Mouse (Mus musculus) intestine, postnatal 0 days (tissue): ENCODE measurements at regions not wholly inside any gene's neighbourhood (a gene's known extent, or its start where the extent isn't known, plus 50 kb on each side); places are given as distances from the start of the nearest gene placed in this dataset.

Experiments used
- ATAC-seq: fragments of 200-750 bp; cut with Nextera tagmentation; 2 replicates; pipeline ENCODE4 v1.8.0; 2017; ENCODE audit warnings: mild to moderate bottlenecking, moderate TSS enrichment, moderate library complexity
- H3K27ac ChIP-seq: fragments of 300-500 bp; sonication (generic); 2 replicates; pipeline ENCODE4 v1.5.1; 2014; ENCODE audit warnings: mild to moderate bottlenecking, low read depth, low read length, moderate library complexity
- H3K27me3 ChIP-seq: fragments of 300-500 bp; sonication (generic); replicated peaks from 2 replicates; pipeline ENCODE4 v1.6.1; 2014; ENCODE audit warnings: low read length, mixed read lengths; ENCODE audit not compliant: control insufficient read depth, insufficient read depth
- H3K36me3 ChIP-seq: fragments of 300-500 bp; sonication (generic); 2 replicates; pipeline ENCODE4 v1.6.1; 2014; ENCODE audit warnings: mild to moderate bottlenecking, moderate library complexity; ENCODE audit not compliant: control insufficient read depth, insufficient read depth
- H3K4me1 ChIP-seq: fragments of 300-500 bp; sonication (generic); replicated peaks from 2 replicates; pipeline ENCODE4 v1.6.1; 2014; ENCODE audit warnings: antibody characterized with exemption, low read length, mixed read lengths; ENCODE audit not compliant: control insufficient read depth, insufficient read depth
- H3K4me2 ChIP-seq: fragments of 300-500 bp; sonication (generic); replicated peaks from 2 replicates; pipeline ENCODE4 v1.6.1; 2014; ENCODE audit warnings: low read depth, mild to moderate bottlenecking, moderate library complexity
- H3K4me3 ChIP-seq: fragments of 300-500 bp; sonication (generic); 2 replicates; pipeline ENCODE4 v1.5.1; 2014; ENCODE audit warnings: low read depth, low read length
- H3K9ac ChIP-seq: fragments of 300-500 bp; sonication (generic); 2 replicates; pipeline ENCODE4 v1.6.1; 2014; ENCODE audit warnings: mild to moderate bottlenecking, low read depth, low read length
- H3K9me3 ChIP-seq: fragments of 300-500 bp; sonication (generic); 2 replicates; pipeline ENCODE4 v1.6.1; 2016; ENCODE audit warnings: mixed run types; ENCODE audit not compliant: control insufficient read depth
- CTCF ChIP-seq: sonication (generic); IDR thresholded peaks from 2 replicates; pipeline ENCODE4 v1.5.1; 2016; ENCODE audit warnings: low read depth, mild to moderate bottlenecking, control low read depth, antibody characterized with exemption, moderate library complexity
- WGBS: fragments of 180-500 bp; shearing (Covaris S2); extraction: QIAGEN DNeasy Blood & Tissue Kit; methylation state at CpG from one replicate; pipeline ENCODE4 v1.1.7; 2014; 5-methylcytosine and 5-hydroxymethylcytosine counted together

DNA sequence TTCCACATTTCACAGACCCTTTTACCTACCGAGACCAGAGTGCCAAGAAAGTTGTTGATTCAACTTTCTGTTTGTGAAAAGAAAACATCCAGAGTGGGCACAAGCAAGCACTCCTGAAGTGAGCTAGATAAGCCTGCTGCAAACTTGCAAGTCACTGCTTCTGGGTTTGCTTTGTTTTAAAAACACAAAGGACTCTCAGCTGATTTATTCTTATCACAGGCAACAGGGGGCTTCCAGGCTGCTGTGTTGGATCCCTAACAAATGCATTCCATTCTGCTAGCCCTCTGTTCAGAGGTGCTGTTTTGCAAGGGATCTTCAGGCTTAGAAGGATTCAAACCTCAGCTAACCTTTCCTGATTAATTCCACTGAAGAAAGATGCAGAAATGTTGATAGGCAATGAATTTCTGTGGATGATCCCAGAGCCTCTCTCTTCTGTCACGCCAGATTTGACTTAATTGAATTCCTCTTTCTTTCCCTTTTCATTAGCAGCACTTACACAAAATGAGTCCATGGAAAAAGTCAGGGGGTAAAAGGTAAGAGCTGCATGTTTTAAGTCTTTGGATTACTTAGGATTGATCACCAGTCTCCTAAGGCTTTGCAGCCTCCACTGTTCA, 103.7 kb upstream of the Col8a1 start:
- no peaks in the 10 kb centered on the region for H3K27me3 ChIP-seq
- 8% methylated on average over 2 of the region's 2 CpGs for WGBS
- H3K27ac ChIP-seq, result no peak overlapping the region
- no peak overlapping the region for H3K4me3 ChIP-seq
- H3K9ac ChIP-seq, result no peak overlapping the region
- no peak overlapping the region for H3K4me2 ChIP-seq
- H3K9me3 ChIP-seq, result no peaks in the 10 kb centered on the region
- H3K36me3 ChIP-seq, result no peaks in the 10 kb centered on the region
- TF ChIP-seq CTCF, result no peak
- no peaks in the 10 kb centered on the region for H3K4me1 ChIP-seq
- ATAC-seq, result no peak

DNA sequence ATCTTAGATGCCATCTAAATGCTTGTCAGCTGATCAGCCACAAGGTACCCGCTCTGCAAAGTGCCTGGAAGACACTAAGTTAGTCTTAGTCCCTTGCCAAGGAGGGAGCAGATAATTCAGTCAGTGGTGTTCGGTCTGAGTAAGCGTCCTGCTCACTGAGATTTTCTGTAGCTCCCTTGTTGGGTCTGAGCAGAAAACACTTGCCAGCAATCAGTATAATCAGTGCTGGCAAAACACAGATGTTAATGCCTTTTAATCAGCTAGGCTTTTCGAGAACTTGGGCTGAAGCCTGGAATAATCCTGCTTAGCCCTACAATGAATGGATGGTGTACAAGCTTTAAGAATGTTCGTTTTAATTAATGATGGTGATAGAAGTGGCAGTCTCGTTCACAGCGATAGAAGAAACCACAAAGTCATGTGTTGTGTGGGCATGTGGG, 104.2 kb upstream of the Col8a1 start:
- Histone ChIP-seq H3K9me3 (no peaks in the 10 kb centered on the region), H3K36me3 (no peaks in the 10 kb centered on the region), H3K4me1 (no peaks in the 10 kb centered on the region), H3K4me3 (no peak overlapping the region), H3K27ac (no peak overlapping the region), H3K9ac (no peak overlapping the region), H3K4me2 (no peak overlapping the region), H3K27me3 (no peaks in the 10 kb centered on the region)
- TF ChIP-seq CTCF, result no peak
- WGBS, result 42% methylated on average over 7 of the region's 7 CpGs
- ATAC-seq, result no peak

- Histone ChIP-seq H3K4me3 (no peak overlapping the region), H3K27me3 (no peaks in the 10 kb centered on the region), H3K4me1 (no peaks in the 10 kb centered on the region), H3K4me2 (no peak overlapping the region), H3K27ac (no peak overlapping the region), H3K9me3 (no peaks in the 10 kb centered on the region), H3K36me3 (no peaks in the 10 kb centered on the region), H3K9ac (no peak overlapping the region)
- TF ChIP-seq CTCF, result no peak
- no peak for ATAC-seq
- 82% methylated on average over 9 of the region's 9 CpGs for WGBS
These were observed 108.8 kb upstream of the Col8a1 start for GRCm38 (mm10) chr16:57863206-57863860.

- Histone ChIP-seq H3K27ac (no peak overlapping the region), H3K36me3 (no peaks in the 10 kb centered on the region), H3K9ac (no peak overlapping the region), H3K9me3 (no peaks in the 10 kb centered on the region), H3K4me1 (no peaks in the 10 kb centered on the region), H3K4me2 (no peak overlapping the region), H3K27me3 (no peaks in the 10 kb centered on the region), H3K4me3 (no peak overlapping the region)
- 92% methylated on average over 4 of the region's 4 CpGs for WGBS
- ATAC-seq, result no peak
- TF ChIP-seq CTCF, result no peak
These were observed 122.3 kb upstream of the Col8a1 start for GRCm38 (mm10) chr16:57876857-57877256.

- ATAC-seq, result no peak
- Histone ChIP-seq H3K4me2 (no peak overlapping the region), H3K9me3 (no peaks in the 10 kb centered on the region), H3K4me1 (no peaks in the 10 kb centered on the region), H3K4me3 (no peak overlapping the region), H3K27me3 (no peaks in the 10 kb centered on the region), H3K9ac (no peak overlapping the region), H3K27ac (no peak overlapping the region), H3K36me3 (no peaks in the 10 kb centered on the region)
- TF ChIP-seq CTCF, result no peak
- 55% methylated on average over 8 of the region's 8 CpGs for WGBS
These were observed 127.1 kb upstream of the Col8a1 start for GRCm38 (mm10) chr16:57881575-57882094.

DNA sequence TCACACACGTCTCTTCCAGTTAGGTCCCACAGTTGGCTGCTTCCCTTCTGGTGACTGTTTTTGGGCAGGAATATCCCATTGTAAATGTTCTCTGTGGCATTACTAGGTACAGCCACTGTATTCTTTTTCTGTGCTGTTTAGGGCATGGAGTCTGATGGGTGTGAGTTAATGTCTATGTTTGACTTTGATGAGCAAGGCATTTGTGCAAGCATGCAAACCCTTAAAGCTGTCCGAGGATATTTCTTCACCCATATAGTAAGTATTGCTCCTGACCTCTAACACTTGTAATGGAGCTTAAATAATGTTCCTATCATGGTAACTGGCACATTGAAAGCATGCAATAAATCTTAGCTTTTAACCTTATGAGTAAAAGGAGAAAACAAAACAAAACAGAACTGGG, 133.6 kb upstream of the Col8a1 start:
- Histone ChIP-seq H3K27me3 (no peaks in the 10 kb centered on the region), H3K9me3 (no peaks in the 10 kb centered on the region), H3K4me2 (no peak overlapping the region), H3K9ac (no peak overlapping the region), H3K4me3 (no peak overlapping the region), H3K27ac (no peak overlapping the region), H3K36me3 (no peaks in the 10 kb centered on the region), H3K4me1 (no peaks in the 10 kb centered on the region)
- no peak for TF ChIP-seq CTCF
- WGBS, result 78% methylated on average over 2 of the region's 2 CpGs
- no peak for ATAC-seq
